Mouse (Mus musculus): Measurements from ENCODE around the gene Cntnap5a.

DNA sequence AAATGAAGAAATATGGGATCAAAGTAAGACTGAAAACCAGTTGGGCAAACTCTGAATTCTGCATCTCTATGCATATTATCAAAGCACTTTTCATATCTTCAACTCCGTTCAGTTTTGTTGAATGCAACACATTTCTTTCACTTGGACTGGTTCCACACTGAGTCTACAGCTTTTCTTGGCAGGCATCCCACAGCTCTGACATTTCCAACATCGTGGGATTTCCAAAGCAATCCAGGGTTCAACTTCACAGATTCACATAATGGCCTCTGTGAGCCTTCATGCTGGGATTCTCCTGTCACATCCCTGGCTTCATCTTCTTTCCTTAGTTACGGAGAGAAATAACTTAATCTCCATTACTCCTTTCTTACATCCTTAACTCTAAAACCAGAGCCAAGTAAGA is 622.0 kb downstream of the Cntnap5a start:
- TF ChIP-seq CTCF (IDR thresholded peaks at IDR 0.05; ENCODE audit: control insufficient read depth, insufficient read depth, low read length) (no peak), POLR2A (IDR thresholded peaks at IDR 0.05; ENCODE audit: borderline replicate concordance, control insufficient read depth, low read depth, low read length) (no peak)

Measured in bone marrow, adult 2 months (tissue).